Mouse (Mus musculus) spleen, adult 2 months (tissue): ENCODE results near the gene H2-DMa.

Experiments
- CTCF ChIP-seq: fragments of 200-500 bp; IDR thresholded peaks from 2 replicates; pipeline ENCODE4 v1.5.1; 2011; ENCODE audit warnings: mild to moderate bottlenecking, inconsistent platforms; ENCODE audit not compliant: insufficient read depth, insufficient read length, insufficient replicate concordance; ENCODE audit errors: extremely low read depth
- POLR2A ChIP-seq: fragments of 200-500 bp; IDR thresholded peaks from 2 replicates; pipeline ENCODE4 v1.6.1; 2011; ENCODE audit warnings: low read depth, low read length, inconsistent platforms

GRCm38 (mm10) chr17:34187261-34187916, 68.0 kb downstream of the H2-DMa start, which contains the start of the genes Tap1 and Psmb9:
- no peak for TF ChIP-seq CTCF
- TF ChIP-seq POLR2A = peak; percentile 91
